Mouse (Mus musculus) myocyte (in vitro differentiated cells): ENCODE results near the gene Lcmt1. TPM values are rescaled to one million over a fixed set of nuclear protein-coding genes. Genes with fewer than 3 reads are reported as not detected.

Source experiments
- H3K27me3 ChIP-seq: one replicate; pipeline ENCODE4 v1.6.1; 2011; ENCODE audit not compliant: control insufficient read depth, insufficient read depth, insufficient read length
- H3K36me3 ChIP-seq: one replicate; pipeline ENCODE4 v1.6.1; 2011; ENCODE audit not compliant: control insufficient read depth, insufficient read depth
- H3K4me2 ChIP-seq: one replicate; pipeline ENCODE4 v1.6.1; 2011; ENCODE audit warnings: low read depth, control low read depth
- H3K4me3 ChIP-seq: one replicate; pipeline ENCODE4 v1.5.1; 2011; ENCODE audit warnings: mild to moderate bottlenecking, control low read depth, moderate library complexity
- H3K79me2 ChIP-seq: one replicate; pipeline ENCODE4 v1.6.1; 2011; ENCODE audit not compliant: control insufficient read depth, insufficient read depth
- H3ac ChIP-seq: one replicate; pipeline ENCODE4 v1.6.1; 2011; ENCODE audit not compliant: control insufficient read depth, insufficient read length
- CEBPB ChIP-seq: IDR thresholded peaks from 2 replicates; pipeline ENCODE4 v1.6.1; 2011; ENCODE audit warnings: mild to moderate bottlenecking, moderate library complexity; ENCODE audit not compliant: poor library complexity, insufficient read depth, severe bottlenecking
- E2F4 ChIP-seq: IDR thresholded peaks from one replicate; pipeline ENCODE4 v1.6.1; 2011; ENCODE audit warnings: mild to moderate bottlenecking, control low read depth, moderate library complexity; ENCODE audit not compliant: insufficient read depth
- MAX ChIP-seq: IDR thresholded peaks from one replicate; pipeline ENCODE4 v1.6.1; 2011; ENCODE audit warnings: low read depth, mild to moderate bottlenecking, control low read depth
- MYOD1 ChIP-seq, 3 experiments: IDR thresholded peaks; one replicate each; pipeline ENCODE4 v1.6.1; 2011; ENCODE audit warnings: control low read depth in 2 of 3, low read depth in 2 of 3, mild to moderate bottlenecking in 2 of 3, moderate library complexity in 1 of 3; ENCODE audit not compliant: insufficient read length in 2 of 3, control insufficient read depth in 1 of 3
- MYOG ChIP-seq, 3 experiments: IDR thresholded peaks; one replicate each; pipeline ENCODE4 v1.6.1; 2011; ENCODE audit warnings: control low read depth in 2 of 3, low read depth in 2 of 3, mild to moderate bottlenecking in 2 of 3; ENCODE audit not compliant: insufficient read length in 2 of 3, control insufficient read depth in 1 of 3, insufficient read depth in 1 of 3
- POLR2A ChIP-seq: IDR thresholded peaks from one replicate; pipeline ENCODE4 v1.6.1; 2011; ENCODE audit warnings: low read depth, mild to moderate bottlenecking, control low read depth, moderate library complexity; ENCODE audit not compliant: insufficient read length
- POLR2AphosphoS2 ChIP-seq: IDR thresholded peaks from one replicate; pipeline ENCODE4 v1.6.1; 2011; ENCODE audit warnings: low read depth, control low read depth; ENCODE audit not compliant: insufficient read length
- REST ChIP-seq: IDR thresholded peaks from one replicate; pipeline ENCODE4 v1.6.1; 2011; ENCODE audit warnings: mild to moderate bottlenecking, control low read depth, moderate library complexity; ENCODE audit not compliant: insufficient read depth, insufficient read length
- SRF ChIP-seq: IDR thresholded peaks from one replicate; pipeline ENCODE4 v1.6.1; 2011; ENCODE audit warnings: low read depth; ENCODE audit not compliant: control insufficient read depth, insufficient read length
- TCF12 ChIP-seq: IDR thresholded peaks from one replicate; pipeline ENCODE4 v1.6.1; 2011; ENCODE audit warnings: mild to moderate bottlenecking, control low read depth; ENCODE audit not compliant: poor library complexity, insufficient read depth, severe bottlenecking
- TCF3 ChIP-seq: IDR thresholded peaks from one replicate; pipeline ENCODE4 v1.6.1; 2011; ENCODE audit warnings: low read depth, control low read depth; ENCODE audit not compliant: insufficient read length
- USF1 ChIP-seq: IDR thresholded peaks from one replicate; pipeline ENCODE4 v1.6.1; 2011; ENCODE audit warnings: low read depth, mild to moderate bottlenecking, control low read depth, moderate library complexity
- polyA plus RNA-seq: library from polyadenylated mRNA; unstranded; fragments of >200 nt; fragmentation: generic; extraction: Trizol; gene quantifications from one replicate; pipeline ENCODE4 v1.2.1, GENCODE M21; 2012; ENCODE audit warnings: missing spikeins

Lcmt1 gene
- polyA plus RNA-seq, 1 experiment, result 28.4 TPM

- TF ChIP-seq CEBPB (no peak), E2F4 (no peak), USF1 (no peak), MAX (no peak), MYOG (IDR thresholded peaks at IDR 0.05; ENCODE audit: control insufficient read depth in 1 of 3, insufficient read depth in 1 of 3, insufficient read length in 2 of 3, low read depth in 2 of 3) (no peak), POLR2AphosphoS2 (no peak), TCF3 (no peak), SRF (no peak), MYOD1 (IDR thresholded peaks at IDR 0.05; ENCODE audit: control insufficient read depth in 1 of 3, insufficient read length in 2 of 3, low read depth in 2 of 3) (no peak), REST (no peak)
- no peak overlapping the region for H3K4me2 ChIP-seq
- H3K4me3 ChIP-seq, result no peak overlapping the region
- no peak overlapping the region for H3ac ChIP-seq
- no peaks in the 10 kb centered on the region for H3K27me3 ChIP-seq
- no peaks in the 10 kb centered on the region for H3K79me2 ChIP-seq
- no peaks in the 10 kb centered on the region for H3K36me3 ChIP-seq
These were observed 88.7 kb downstream of the Lcmt1 start for GRCm38 (mm10) chr7:123458309-123458708.

- H3K4me2 ChIP-seq, result no peak overlapping the region
- H3K36me3 ChIP-seq, result no peaks in the 10 kb centered on the region
- H3K79me2 ChIP-seq, result no peaks in the 10 kb centered on the region
- TF ChIP-seq TCF3, result no peak
- TF ChIP-seq REST, result no peak
- TF ChIP-seq MYOD1 (IDR thresholded peaks at IDR 0.05; ENCODE audit: control insufficient read depth in 1 of 3, insufficient read length in 2 of 3, low read depth in 2 of 3), result no peak
- no peak for TF ChIP-seq MYOG (IDR thresholded peaks at IDR 0.05; ENCODE audit: control insufficient read depth in 1 of 3, insufficient read depth in 1 of 3, insufficient read length in 2 of 3, low read depth in 2 of 3)
- TF ChIP-seq POLR2A, result no peak
- TF ChIP-seq POLR2AphosphoS2, result no peak
- no peak for TF ChIP-seq SRF
- no peak for TF ChIP-seq CEBPB
- TF ChIP-seq TCF12, result no peak
- peaks cover 3% of the 10 kb centered on the region for H3K27me3 ChIP-seq
- no peak overlapping the region for H3K4me3 ChIP-seq
- H3ac ChIP-seq, result no peak overlapping the region
These were observed 89.7 kb downstream of the Lcmt1 start for GRCm38 (mm10) chr7:123459247-123459646.

GRCm38 (mm10) chr7:123461316-123461715, 91.7 kb downstream of the Lcmt1 start:
- no peak overlapping the region for H3K4me2 ChIP-seq

GRCm38 (mm10) chr7:123462070-123462501, 92.5 kb downstream of the Lcmt1 start, which contains the start of gene Aqp8:
Gene Aqp8, plus strand, starts transcription at chr7:123462291.
- Histone ChIP-seq H3K4me3 (no peak within 1 kb of the TSS), H3ac (no peak within 1 kb of the TSS), H3K4me2 (no peak within 1 kb of the TSS), H3K36me3 (no peaks in the 10 kb centered on the region), H3K27me3 (peaks cover 4% of the 10 kb centered on the region), H3K79me2 (no peaks in the 10 kb centered on the region)
- TF ChIP-seq MAX, result no peak
- TF ChIP-seq CEBPB, result no peak
- TF ChIP-seq TCF12, result no peak
- no peak for TF ChIP-seq TCF3
- TF ChIP-seq REST, result no peak
- TF ChIP-seq POLR2A, result no peak
- TF ChIP-seq USF1, result no peak
- TF ChIP-seq E2F4, result no peak
- TF ChIP-seq MYOD1 (IDR thresholded peaks at IDR 0.05; ENCODE audit: control insufficient read depth in 1 of 3, insufficient read length in 2 of 3, low read depth in 2 of 3), result no peak
- TF ChIP-seq SRF, result no peak
- TF ChIP-seq MYOG (IDR thresholded peaks at IDR 0.05; ENCODE audit: control insufficient read depth in 1 of 3, insufficient read depth in 1 of 3, insufficient read length in 2 of 3, low read depth in 2 of 3), result no peak
- TF ChIP-seq POLR2AphosphoS2, result no peak

More at GRCm38 (mm10) chr7:123461316-123461715, 91.7 kb downstream of the Lcmt1 start:
- Histone ChIP-seq H3ac (no peak overlapping the region), H3K27me3 (peaks cover 3% of the 10 kb centered on the region), H3K36me3 (no peaks in the 10 kb centered on the region), H3K4me3 (no peak overlapping the region), H3K79me2 (no peaks in the 10 kb centered on the region)
- TF ChIP-seq USF1, result no peak
- no peak for TF ChIP-seq TCF12
- no peak for TF ChIP-seq CEBPB

- peaks cover 10% of the 10 kb centered on the region for H3K27me3 ChIP-seq
- H3K4me2 ChIP-seq, result no peak overlapping the region
- H3K79me2 ChIP-seq, result no peaks in the 10 kb centered on the region
- no peaks in the 10 kb centered on the region for H3K36me3 ChIP-seq
- H3K4me3 ChIP-seq, result no peak overlapping the region
- no peak overlapping the region for H3ac ChIP-seq
- TF ChIP-seq MAX (no peak), MYOD1 (IDR thresholded peaks at IDR 0.05; ENCODE audit: control insufficient read depth in 1 of 3, insufficient read length in 2 of 3, low read depth in 2 of 3) (no peak), POLR2AphosphoS2 (no peak), TCF3 (no peak)
These were observed 94.0 kb downstream of the Lcmt1 start for GRCm38 (mm10) chr7:123463569-123463968.
